Mouse (Mus musculus): ENCODE results near the gene Taf12. TPM values are rescaled to one million over a fixed set of nuclear protein-coding genes. Genes with fewer than 3 reads are reported as not detected.
A peak's percentile ranks its signal among the peaks of the same experiment; 100 is the strongest.

Taf12 gene
- polyA plus RNA-seq, 1 experiment from 2014 or later: 46.6 TPM

- no peak overlapping the region for H3K4me2 ChIP-seq (replicated peaks; ENCODE audit: low read depth, low read length)
- no peak overlapping the region for H3K4me3 ChIP-seq (ENCODE audit: low read length)
- no peaks in the 10 kb centered on the region for H3K9me3 ChIP-seq (ENCODE audit: control insufficient read depth, low read length)
- peaks cover 30% of the 10 kb centered on the region for H3K36me3 ChIP-seq (ENCODE audit: control insufficient read depth, insufficient read depth, low read length)
- ATAC-seq (ENCODE audit: low FRiP score, low TSS enrichment): no peak
- peaks cover 13% of the 10 kb centered on the region for H3K4me1 ChIP-seq (ENCODE audit: control insufficient read depth, insufficient read depth, low read length)
- 88% methylated on average over 3 of the region's 3 CpGs for WGBS
- no peak overlapping the region for H3K27ac ChIP-seq (ENCODE audit: low read depth, low read length)
- no peaks in the 10 kb centered on the region for H3K27me3 ChIP-seq (ENCODE audit: control insufficient read depth, insufficient read depth, low read length)
- no peak overlapping the region for H3K9ac ChIP-seq (ENCODE audit: low read depth, low read length)
These were observed 67.3 kb downstream of the Taf12 start for GRCm38 (mm10) chr4:132341451-132341850.

DNA sequence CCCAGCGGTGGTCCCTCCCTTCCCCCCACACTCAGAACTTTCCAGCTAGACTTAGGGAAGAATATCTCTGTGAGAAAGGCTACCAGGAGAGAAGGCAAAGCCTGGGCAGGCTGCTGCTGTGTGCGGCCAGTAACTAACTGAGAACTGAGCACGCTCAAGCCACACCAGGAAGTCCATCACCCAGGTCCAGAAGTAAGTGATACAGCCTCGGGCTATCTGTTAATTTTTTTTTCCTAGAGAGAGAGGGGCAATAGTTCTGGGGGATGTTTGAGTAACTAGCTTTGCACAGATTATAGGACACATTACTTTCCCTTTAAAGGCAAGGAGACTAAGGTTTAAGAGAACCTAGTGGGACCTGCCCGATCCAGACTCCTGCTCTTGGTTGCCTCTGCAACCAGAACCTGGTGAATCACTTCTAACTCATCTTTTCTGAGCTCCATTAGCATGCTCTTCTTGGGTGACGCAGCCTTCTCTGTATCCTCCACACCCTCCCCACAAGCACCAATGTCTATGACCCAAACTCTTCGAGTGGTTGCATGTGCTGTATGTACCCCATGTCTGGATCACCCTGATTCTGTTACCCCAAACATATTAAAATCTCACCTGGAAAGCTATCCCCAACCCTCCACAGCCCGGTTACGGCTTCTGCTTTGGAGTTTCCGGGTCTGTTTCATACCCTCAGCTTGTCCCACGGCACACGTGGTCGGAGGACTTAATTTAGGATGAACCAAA lies 70.4 kb downstream of the Taf12 start:
- 5% methylated on average over 13 of the region's 13 CpGs for WGBS
- Histone ChIP-seq H3K4me1 (ENCODE audit: control insufficient read depth, insufficient read depth, low read length) (peaks cover 13% of the 10 kb centered on the region), H3K9me3 (ENCODE audit: control insufficient read depth, low read length) (no peaks in the 10 kb centered on the region), H3K27me3 (ENCODE audit: control insufficient read depth, insufficient read depth, low read length) (no peaks in the 10 kb centered on the region), H3K9ac (ENCODE audit: low read depth, low read length) (peak overlapping the region; percentile 91), H3K36me3 (ENCODE audit: control insufficient read depth, insufficient read depth, low read length) (peaks cover 4% of the 10 kb centered on the region; the same call in 1 of the 2 replicates), H3K4me3 (ENCODE audit: low read length) (peak overlapping the region; percentile 90), H3K27ac (ENCODE audit: low read depth, low read length) (0 out of 2 replicates have a peak overlapping the region, but pooled peaks have one; percentile 69), H3K4me2 (replicated peaks; ENCODE audit: low read depth, low read length) (peak overlapping the region; percentile 96)
- ATAC-seq (ENCODE audit: low FRiP score, low TSS enrichment): no peak

Other genes with a start within 250 kb of the Taf12 start
- gene Gm10300, start 199.7 kb upstream of the Taf12 start, polyA plus RNA-seq (2014; fragmentation: Nextera tagmentation; extraction: Ambion mirVana): 0.09 TPM in 1 of 2 replicates, not detected in the other
- 52.5 and 78.5 TPM in 2 replicates for gene Epb41, start 199.1 kb upstream of the Taf12 start, polyA plus RNA-seq (2014; fragmentation: Nextera tagmentation; extraction: Ambion mirVana)
- 0.09 and 0.30 TPM in 2 replicates for gene Oprd1, start 129.9 kb upstream of the Taf12 start, polyA plus RNA-seq (2014; fragmentation: Nextera tagmentation; extraction: Ambion mirVana)
- gene Ythdf2, start 62.1 kb upstream of the Taf12 start, polyA plus RNA-seq (2014; fragmentation: Nextera tagmentation; extraction: Ambion mirVana): 104 and 133 TPM in 2 replicates
- gene Gmeb1, start 12.8 kb upstream of the Taf12 start, polyA plus RNA-seq (2014; fragmentation: Nextera tagmentation; extraction: Ambion mirVana): 29.7 and 41.0 TPM in 2 replicates
- 2.4 and 3.5 TPM in 2 replicates for gene Rab42, start 29.0 kb downstream of the Taf12 start, polyA plus RNA-seq (2014; fragmentation: Nextera tagmentation; extraction: Ambion mirVana)
- 79.5 and 86.2 TPM in 2 replicates for gene Trnau1ap, start 55.2 kb downstream of the Taf12 start, polyA plus RNA-seq (2014; fragmentation: Nextera tagmentation; extraction: Ambion mirVana)
- 63.6 and 66.2 TPM in 2 replicates for gene Rcc1, start 79.2 kb downstream of the Taf12 start, polyA plus RNA-seq (2014; fragmentation: Nextera tagmentation; extraction: Ambion mirVana)
- gene Phactr4, start 148.1 kb downstream of the Taf12 start, polyA plus RNA-seq (2014; fragmentation: Nextera tagmentation; extraction: Ambion mirVana): 22.3 and 31.8 TPM in 2 replicates
- 19.3 and 24.5 TPM in 2 replicates for gene Med18, start 189.5 kb downstream of the Taf12 start, polyA plus RNA-seq (2014; fragmentation: Nextera tagmentation; extraction: Ambion mirVana)
- 12.4 and 15.4 TPM in 2 replicates for gene Sesn2, start 236.1 kb downstream of the Taf12 start, polyA plus RNA-seq (2014; fragmentation: Nextera tagmentation; extraction: Ambion mirVana)